Mouse (Mus musculus): ENCODE results near the gene Pyroxd2.

Pyroxd2 gene

GRCm38 (mm10) chr19:42745869-42746224 lies 6.7 kb downstream of the Pyroxd2 start:
- no peak for DNase-seq (ENCODE audit: low read depth, low spot score)

- no peak for DNase-seq (ENCODE audit: low read depth, low spot score)
These were observed 7.3 kb downstream of the Pyroxd2 start for GRCm38 (mm10) chr19:42745084-42745868.

DNA sequence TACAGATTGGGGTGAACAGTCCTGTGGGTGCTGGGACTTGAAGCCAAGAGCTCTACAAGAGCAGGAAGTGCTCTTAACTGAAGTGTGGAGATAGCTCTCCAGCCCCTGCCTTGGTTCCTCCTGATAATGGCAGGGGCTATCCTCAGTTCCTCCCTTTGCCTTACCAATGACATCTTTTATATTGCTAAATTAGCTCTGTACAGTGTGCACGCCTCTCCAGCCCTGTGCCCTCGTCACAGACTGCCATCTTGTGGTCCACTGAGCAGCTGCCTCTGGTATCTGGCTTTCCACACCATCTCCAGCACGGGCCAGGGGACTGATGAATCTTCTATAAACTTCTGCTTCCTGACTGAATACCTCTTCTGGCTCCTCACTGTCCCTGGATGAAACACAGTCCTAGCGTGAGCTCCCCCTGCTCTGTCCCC lies 8.4 kb downstream of the Pyroxd2 start:
- DNase-seq (ENCODE audit: low read depth, low spot score): no peak

DNA sequence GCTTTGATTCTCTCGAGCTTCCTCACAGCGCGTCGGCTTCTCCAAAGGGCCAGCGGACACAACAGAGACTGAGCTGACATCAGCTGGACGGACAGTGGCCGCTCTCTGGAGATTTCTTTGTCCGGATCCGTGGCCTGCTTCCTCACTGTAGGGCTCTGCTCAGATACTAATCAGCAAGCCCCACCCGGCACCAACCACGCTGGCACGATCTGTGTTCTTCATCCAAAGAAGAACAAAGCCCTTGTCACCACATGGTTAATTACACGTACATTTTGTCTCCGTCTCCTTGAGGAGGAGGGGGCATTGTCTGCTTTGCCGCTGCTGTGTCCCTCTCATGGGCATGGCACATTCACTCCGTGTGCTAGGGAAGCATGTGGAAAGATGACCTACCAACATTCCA lies 9.3 kb downstream of the Pyroxd2 start:
- no peak for DNase-seq (ENCODE audit: low read depth, low spot score)

GRCm38 (mm10) chr19:42741884-42742283 lies 10.7 kb downstream of the Pyroxd2 start:
- DNase-seq (ENCODE audit: low read depth, low spot score): no peak

DNA sequence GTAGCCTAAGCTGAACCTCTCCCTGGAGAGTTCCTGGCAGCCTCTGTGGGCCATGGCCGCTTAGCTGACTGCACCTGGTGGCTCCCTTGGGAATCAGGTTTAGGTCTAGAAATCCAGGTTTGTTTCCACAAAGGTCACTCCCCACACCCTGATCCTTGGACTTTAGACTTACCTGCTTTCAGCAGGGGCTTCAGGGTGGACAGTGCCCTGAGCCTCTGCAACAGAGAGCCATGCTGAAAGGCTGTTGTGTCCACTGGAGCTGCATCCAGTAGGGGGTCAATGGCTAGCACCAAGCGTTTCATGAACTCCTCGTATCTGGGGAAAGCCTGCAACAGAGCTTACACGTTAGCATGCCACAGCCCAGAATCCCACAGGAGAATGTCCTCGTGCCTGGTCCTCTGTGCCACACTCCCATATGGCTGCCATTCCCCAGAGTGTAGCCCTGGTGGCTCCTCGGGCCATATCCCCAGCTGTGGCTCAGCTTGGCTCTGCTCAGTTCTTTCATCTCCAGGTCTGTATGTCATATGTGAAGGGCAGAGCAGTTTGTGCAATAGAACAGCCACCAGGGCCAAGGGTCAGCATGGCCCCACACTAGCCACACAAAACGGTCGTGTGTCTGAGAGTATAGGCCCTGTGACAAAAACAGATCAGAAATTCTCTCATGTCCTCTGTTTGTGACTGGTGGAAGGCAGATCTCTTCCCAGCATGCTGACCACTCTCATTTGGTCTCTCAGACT lies 12.2 kb downstream of the Pyroxd2 start:
- no peak for DNase-seq (ENCODE audit: low read depth, low spot score)

DNA sequence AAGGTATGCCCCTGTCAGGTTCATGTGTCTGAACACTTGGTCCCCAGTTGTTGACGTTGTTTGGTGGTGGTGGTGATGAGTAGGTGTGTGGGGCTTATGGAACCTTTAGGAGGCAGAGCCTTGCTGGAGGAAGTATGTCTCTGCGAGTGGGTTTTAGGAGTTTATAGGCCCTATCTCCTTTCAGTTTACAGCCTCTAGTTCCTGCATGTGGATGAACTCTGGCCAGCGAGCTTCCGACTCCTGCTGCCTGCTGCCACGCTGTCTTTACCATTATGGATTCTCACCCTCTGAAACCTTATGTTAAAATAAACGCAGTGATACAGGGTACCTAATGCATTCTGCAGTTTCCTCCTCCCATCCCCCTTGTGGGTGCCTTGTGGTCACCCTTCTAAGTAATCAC lies 12.8 kb downstream of the Pyroxd2 start:
- no peak for DNase-seq (ENCODE audit: low read depth, low spot score)

- no peak for DNase-seq (ENCODE audit: low read depth, low spot score)
These were observed 14.8 kb downstream of the Pyroxd2 start for GRCm38 (mm10) chr19:42737753-42738152.

GRCm38 (mm10) chr19:42734982-42735381 lies 17.6 kb downstream of the Pyroxd2 start:
- DNase-seq (ENCODE audit: low read depth, low spot score): no peak

DNA sequence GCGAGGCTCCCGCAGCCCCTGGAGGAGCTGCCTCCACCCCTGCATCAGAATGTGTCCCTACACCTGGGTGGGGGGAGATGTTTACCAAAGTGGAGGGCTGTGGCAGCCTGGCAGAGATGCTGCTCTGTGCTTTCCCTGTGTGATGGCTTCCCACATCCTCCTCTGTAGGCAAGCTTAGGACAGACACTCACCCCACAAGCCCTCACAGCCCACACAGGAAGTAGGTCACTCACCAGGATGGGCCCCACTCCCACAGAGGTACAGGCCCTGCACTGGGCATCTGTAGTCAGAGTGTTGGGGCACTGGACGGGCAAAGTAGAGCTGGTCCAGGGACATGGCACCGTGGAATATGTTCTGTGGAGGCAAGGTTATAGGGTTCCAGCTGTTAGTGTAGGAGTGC lies 25.2 kb downstream of the Pyroxd2 start:
- DNase-seq (ENCODE audit: low read depth, low spot score): no peak

DNA sequence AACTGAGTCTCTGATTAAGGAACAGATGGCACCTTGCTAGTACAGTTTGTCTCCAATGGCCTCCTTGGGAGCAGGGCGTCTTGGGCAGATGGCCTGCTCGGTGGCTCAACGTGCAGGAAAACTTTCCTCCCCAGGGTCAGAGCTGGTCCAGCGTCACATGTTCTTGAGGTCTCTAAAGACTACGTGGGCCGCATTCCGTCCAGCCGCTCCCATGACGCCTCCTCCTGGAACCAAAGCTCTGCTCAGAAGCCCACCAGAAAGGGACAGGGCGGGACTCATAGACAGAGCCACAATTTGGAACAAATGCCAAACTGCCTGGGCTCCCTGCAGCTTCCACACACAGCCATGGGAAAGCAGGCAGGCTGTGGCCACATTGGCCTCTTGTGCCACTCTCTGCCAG lies 25.8 kb downstream of the Pyroxd2 start:
- DNase-seq (ENCODE audit: low read depth, low spot score): no peak

GRCm38 (mm10) chr19:42725973-42726350 lies 26.6 kb downstream of the Pyroxd2 start:
- DNase-seq (ENCODE audit: low read depth, low spot score): no peak

GRCm38 (mm10) chr19:42725056-42725972 lies 27.3 kb downstream of the Pyroxd2 start:
- peak; percentile 78 for DNase-seq (ENCODE audit: low read depth, low spot score)

DNA sequence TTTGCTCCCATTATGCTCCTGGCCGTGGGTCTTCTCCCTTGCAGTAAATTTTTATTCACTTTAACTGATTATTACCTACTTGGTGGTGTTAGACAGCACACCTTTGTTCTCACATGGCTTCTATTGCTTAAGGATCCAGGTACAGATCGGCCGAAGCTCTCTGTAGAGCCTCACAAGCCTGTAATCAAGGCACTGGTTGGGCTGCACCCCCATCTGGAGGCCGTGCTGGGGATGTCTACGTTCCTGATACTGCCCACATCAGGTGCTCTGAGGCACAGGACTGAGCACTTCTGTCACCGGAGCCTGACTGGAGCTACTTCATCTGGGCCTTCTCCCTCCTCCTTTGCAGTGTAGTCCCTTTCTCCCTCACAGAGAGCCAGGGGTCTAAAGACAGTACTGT lies 29.3 kb downstream of the Pyroxd2 start:
- DNase-seq (ENCODE audit: low read depth, low spot score): no peak

GRCm38 (mm10) chr19:42722500-42722899 lies 30.1 kb downstream of the Pyroxd2 start:
- peak; percentile 63 for DNase-seq (ENCODE audit: low read depth, low spot score)

DNA sequence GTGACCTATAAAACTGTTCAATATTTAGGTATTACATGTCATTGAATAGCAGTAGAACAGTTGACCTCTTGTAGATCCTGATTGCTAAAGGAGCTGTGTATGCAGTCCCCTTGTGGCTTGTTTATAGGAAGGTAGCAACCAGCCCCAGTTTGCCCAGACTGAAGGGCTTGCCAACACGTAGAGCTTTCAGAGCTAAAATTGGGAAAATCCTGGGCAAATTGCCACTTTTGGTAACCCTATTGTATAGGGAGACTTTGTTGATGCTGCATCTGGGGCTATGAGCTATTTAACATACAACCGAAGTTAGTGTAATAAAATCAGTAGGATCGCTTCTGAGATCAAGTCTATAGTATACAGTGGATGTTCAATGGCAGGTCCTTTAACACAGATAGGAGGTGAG lies 34.5 kb downstream of the Pyroxd2 start:
- no peak for DNase-seq (ENCODE audit: low read depth, low spot score)

DNA sequence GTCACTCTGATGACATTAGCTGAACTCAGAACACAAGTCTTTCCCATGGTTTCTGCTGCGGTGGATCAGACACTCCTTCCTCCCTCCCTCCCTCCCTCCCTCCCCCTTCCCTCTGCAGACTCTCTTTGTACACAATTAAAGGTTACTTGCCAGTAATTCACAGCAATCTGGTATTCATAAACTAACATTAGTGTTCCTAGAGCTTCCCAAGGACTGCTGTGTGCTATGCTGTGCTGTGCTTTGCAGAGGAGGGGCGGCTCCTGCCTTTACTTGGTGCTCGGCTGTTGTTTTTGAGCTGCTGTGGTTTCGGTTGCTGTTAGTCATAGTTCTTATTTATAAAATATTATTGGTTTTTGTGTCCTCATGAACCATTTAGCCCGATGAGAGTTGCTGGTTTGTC lies 34.9 kb downstream of the Pyroxd2 start:
- DNase-seq (ENCODE audit: low read depth, low spot score): no peak

DNA sequence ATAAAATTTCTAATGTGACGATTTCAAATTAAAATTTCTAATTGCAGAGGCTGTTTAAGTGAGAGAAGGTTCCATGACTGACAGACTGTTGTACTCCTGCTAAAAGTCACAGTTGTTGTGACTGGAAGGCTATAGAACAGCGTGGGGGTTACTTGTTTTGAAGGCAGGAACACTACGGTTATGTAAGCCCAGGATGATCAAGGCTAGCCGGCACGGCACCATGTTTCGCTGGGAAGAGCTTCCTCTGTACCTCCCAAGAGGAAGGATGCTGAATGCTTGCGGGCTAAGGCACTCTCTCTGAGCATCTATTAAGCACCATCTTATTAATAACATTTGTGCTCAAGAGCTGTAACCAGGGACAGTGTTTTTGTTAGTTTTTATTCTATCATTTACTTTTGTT lies 36.1 kb downstream of the Pyroxd2 start:
- DNase-seq (ENCODE audit: low read depth, low spot score): no peak

- no peak for DNase-seq (ENCODE audit: low read depth, low spot score)
These were observed 38.8 kb downstream of the Pyroxd2 start for GRCm38 (mm10) chr19:42713770-42714169.

DNA sequence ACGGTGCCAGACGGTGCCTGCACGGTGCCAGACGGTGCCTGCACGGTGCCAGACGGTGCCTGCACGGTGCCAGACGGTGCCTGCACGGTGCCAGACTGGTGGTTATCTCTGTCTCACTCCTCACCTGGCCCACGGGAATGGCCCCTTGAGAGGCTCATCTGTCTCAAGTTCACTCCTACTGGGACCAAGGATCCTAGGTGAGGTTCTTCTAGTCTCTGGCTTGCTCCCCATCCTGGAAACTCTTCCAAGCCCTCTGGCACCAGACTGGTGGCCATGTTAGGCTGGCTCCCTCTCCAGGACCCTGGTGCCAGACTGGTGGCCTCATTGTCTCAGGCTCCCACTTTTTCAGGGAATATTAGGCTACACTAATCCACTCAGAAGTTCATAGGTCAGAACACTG lies 53.1 kb downstream of the Pyroxd2 start:
- DNase-seq (ENCODE audit: low read depth, low spot score): no peak

- no peak for DNase-seq (ENCODE audit: low read depth, low spot score)
These were observed 54.0 kb downstream of the Pyroxd2 start for GRCm38 (mm10) chr19:42698576-42698975.

- peak; percentile 46 for DNase-seq (ENCODE audit: low read depth, low spot score)
These were observed 55.2 kb downstream of the Pyroxd2 start for GRCm38 (mm10) chr19:42697336-42697735.

Measured in forelimb bud, embryonic 11.5 days (tissue).